Mouse (Mus musculus) kidney, adult 2 months (tissue): ENCODE results near the gene Ctps.

Experiments used
- CTCF ChIP-seq: fragments of 200-500 bp; conservative IDR thresholded peaks from 2 replicates; pipeline ENCODE4 v1.5.1; 2011; ENCODE audit warnings: low read depth, mild to moderate bottlenecking, control low read depth, low read length, moderate library complexity, mixed read lengths; ENCODE audit not compliant: insufficient read depth, insufficient read length
- POLR2A ChIP-seq: fragments of 200-500 bp; IDR thresholded peaks from one replicate; pipeline ENCODE4 v1.6.1; 2011; ENCODE audit warnings: low read depth, low read length, control low read depth

- TF ChIP-seq POLR2A (no peak), CTCF (no peak)
Observed at GRCm38 (mm10) chr4:120570438-120571069, 478 bp upstream of the Ctps start.
